Mouse (Mus musculus) liver, adult 2 months (tissue): Measurements from ENCODE around the gene Dnaja3. TPM values are rescaled to one million over a fixed set of nuclear protein-coding genes. Genes with fewer than 3 reads are reported as not detected.
"Not testable (repeated sequence)": the region's sequence is repeated elsewhere in the genome, so short reads cannot be mapped to it uniquely, and the experiment has no call there.

ENCODE experiments used
- DNase-seq: peaks from one replicate; pipeline ENCODE4 v3.0.0-alpha.2; 2011; ENCODE audit warnings: low read depth, low spot score; ENCODE audit errors: extremely low read depth
- H3K27ac ChIP-seq: fragments of 200-500 bp; replicated peaks from 2 replicates; pipeline ENCODE4 v1.5.1; 2012; ENCODE audit warnings: low read depth, mild to moderate bottlenecking, control low read depth, inconsistent platforms, low read length; ENCODE audit not compliant: insufficient read depth
- H3K27me3 ChIP-seq: fragments of 200-500 bp; 2 replicates; pipeline ENCODE4 v1.6.1; 2012; ENCODE audit warnings: mild to moderate bottlenecking, moderate library complexity, low read length, inconsistent platforms; ENCODE audit not compliant: control insufficient read depth, insufficient read depth
- H3K36me3 ChIP-seq: fragments of 200-500 bp; 2 replicates; pipeline ENCODE4 v1.6.1; 2012; ENCODE audit warnings: low read length, inconsistent platforms; ENCODE audit not compliant: control insufficient read depth, insufficient read depth
- H3K4me1 ChIP-seq: fragments of 200-500 bp; 2 replicates; pipeline ENCODE4 v1.6.1; 2011; ENCODE audit warnings: low read length; ENCODE audit not compliant: control insufficient read depth, insufficient read depth
- H3K4me3 ChIP-seq: fragments of 200-500 bp; 2 replicates; pipeline ENCODE4 v1.5.1; 2011; ENCODE audit warnings: low read depth, mild to moderate bottlenecking, control low read depth, low read length, moderate library complexity; ENCODE audit not compliant: insufficient read depth
- H3K79me2 ChIP-seq: fragments of 200-500 bp; 2 replicates; pipeline ENCODE4 v1.6.1; 2012; ENCODE audit warnings: inconsistent platforms, mild to moderate bottlenecking, low read length, moderate library complexity; ENCODE audit not compliant: control insufficient read depth, insufficient read depth
- H3K9ac ChIP-seq: fragments of 200-500 bp; 2 replicates; pipeline ENCODE4 v1.6.1; 2012; ENCODE audit warnings: low read depth, mild to moderate bottlenecking, control low read depth, inconsistent platforms, low read length
- CTCF ChIP-seq: fragments of 200-500 bp; IDR thresholded peaks from 2 replicates; pipeline ENCODE4 v1.5.1; 2011; ENCODE audit warnings: low read depth, low read length, control low read depth
- POLR2A ChIP-seq: fragments of 200-500 bp; IDR thresholded peaks from 2 replicates; pipeline ENCODE4 v1.6.1; 2011; ENCODE audit warnings: low read length, control low read depth; ENCODE audit not compliant: insufficient read depth; ENCODE audit errors: extremely low read depth
- WGBS: fragments of 180-500 bp; shearing (Covaris S2); methylation state at CpG from one replicate; pipeline ENCODE4 v1.1.7; 2018; 5-methylcytosine and 5-hydroxymethylcytosine counted together
- polyA plus RNA-seq: library from polyadenylated mRNA; depleted of rRNA; stranded (reverse); fragments of >200 nt; gene quantifications from 2 replicates; pipeline ENCODE4 v1.2.3, GENCODE M21; 2012
- total RNA-seq: library from RNA; depleted of rRNA; stranded (reverse); fragments of >200 nt; gene quantifications from 2 replicates; pipeline ENCODE4 v1.2.3, GENCODE M21; 2014

Dnaja3 gene
- total and polyA plus RNA-seq, 2 experiments = 37.7 to 76.3 TPM

- Histone ChIP-seq H3K9ac (no peak overlapping the region), H3K36me3 (peaks cover 5% of the 10 kb centered on the region), H3K4me3 (no peak overlapping the region; the same call in 1 of the 2 replicates), H3K4me1 (peaks cover 14% of the 10 kb centered on the region), H3K27me3 (no peaks in the 10 kb centered on the region), H3K27ac (peak overlapping the region; percentile 77; the same call in 1 of the 2 replicates), H3K79me2 (peaks cover 18% of the 10 kb centered on the region; the same call in 1 of the 2 replicates)
- no peak for DNase-seq
- WGBS = 81% methylated on average over 4 of the region's 4 CpGs
- TF ChIP-seq POLR2A (no peak), CTCF (no peak)
Measured at GRCm38 (mm10) chr16:4682628-4683179, 42.9 kb downstream of the Dnaja3 start.

- H3K36me3 ChIP-seq = peaks cover 9% of the 10 kb centered on the region
- H3K27me3 ChIP-seq = no peaks in the 10 kb centered on the region
- WGBS = 22% methylated on average over 9 of the region's 9 CpGs
- H3K79me2 ChIP-seq = peaks cover 16% of the 10 kb centered on the region; the same call in 1 of the 2 replicates
- peaks cover 14% of the 10 kb centered on the region for H3K4me1 ChIP-seq
- TF ChIP-seq POLR2A (no peak), CTCF (no peak)
- peak overlapping the region; percentile 80 for H3K4me3 ChIP-seq
- H3K9ac ChIP-seq = peak overlapping the region; percentile 49
- DNase-seq = no peak
- H3K27ac ChIP-seq = peak overlapping the region; percentile 77
Measured at GRCm38 (mm10) chr16:4683193-4683580, 43.4 kb downstream of the Dnaja3 start.

GRCm38 (mm10) chr16:4683581-4684456 lies 44.0 kb downstream of the Dnaja3 start:
- Histone ChIP-seq H3K9ac (peak overlapping the region; percentile 93), H3K36me3 (peaks cover 13% of the 10 kb centered on the region), H3K27me3 (no peaks in the 10 kb centered on the region), H3K4me3 (peak overlapping the region; percentile 80), H3K79me2 (peaks cover 14% of the 10 kb centered on the region; the same call in 1 of the 2 replicates), H3K27ac (peak overlapping the region; percentile 88), H3K4me1 (peaks cover 10% of the 10 kb centered on the region)
- under 1% methylated on average over 54 of the region's 54 CpGs for WGBS
- peak; percentile 88 for DNase-seq
- TF ChIP-seq CTCF (no peak), POLR2A (peak; percentile 91; the same call in 1 of the 2 replicates)

GRCm38 (mm10) chr16:4684457-4684791 lies 44.6 kb downstream of the Dnaja3 start:
- H3K79me2 ChIP-seq = peaks cover 11% of the 10 kb centered on the region; the same call in 1 of the 2 replicates
- 2% methylated on average over 9 of the region's 9 CpGs for WGBS

GRCm38 (mm10) chr16:4689371-4689770 lies 49.6 kb downstream of the Dnaja3 start:
- peaks cover 13% of the 10 kb centered on the region; the same call in 1 of the 2 replicates for H3K79me2 ChIP-seq
- H3K9ac ChIP-seq, H3K4me3 ChIP-seq, H3K27ac ChIP-seq, H3K27me3 ChIP-seq, H3K4me1 ChIP-seq, DNase-seq: not testable (repeated sequence)
- 98% methylated on average over 4 of the region's 4 CpGs for WGBS
- H3K36me3 ChIP-seq = peaks cover 61% of the 10 kb centered on the region

More at GRCm38 (mm10) chr16:4684457-4684791, 44.6 kb downstream of the Dnaja3 start:
- TF ChIP-seq POLR2A (no peak), CTCF (no peak)
- peaks cover 10% of the 10 kb centered on the region for H3K4me1 ChIP-seq
- H3K36me3 ChIP-seq = peaks cover 18% of the 10 kb centered on the region
- no peaks in the 10 kb centered on the region for H3K27me3 ChIP-seq
- H3K27ac ChIP-seq = peak overlapping the region; percentile 88
- H3K4me3 ChIP-seq = peak overlapping the region; percentile 80
- DNase-seq = peak; percentile 69
- H3K9ac ChIP-seq = peak overlapping the region; percentile 93

GRCm38 (mm10) chr16:4701211-4701610 lies 61.4 kb downstream of the Dnaja3 start:
- Histone ChIP-seq H3K36me3 (peaks cover 61% of the 10 kb centered on the region), H3K4me1 (peaks cover 19% of the 10 kb centered on the region)
- peak; percentile 99 for DNase-seq

More at GRCm38 (mm10) chr16:4701211-4701610, 61.4 kb downstream of the Dnaja3 start:
- no peak overlapping the region for H3K4me3 ChIP-seq
- peak overlapping the region; percentile 38 for H3K9ac ChIP-seq
- no peaks in the 10 kb centered on the region for H3K79me2 ChIP-seq
- H3K27ac ChIP-seq = peak overlapping the region; percentile 92
- H3K27me3 ChIP-seq = no peaks in the 10 kb centered on the region
- 26% methylated on average over 3 of the region's 3 CpGs for WGBS
- TF ChIP-seq POLR2A (no peak), CTCF (no peak)
